Mouse (Mus musculus) heart, embryonic 13.5 days (tissue): ENCODE results near the gene March6. TPM values are rescaled to one million over a fixed set of nuclear protein-coding genes. Genes with fewer than 3 reads are reported as not detected.

Experiments
- ATAC-seq: fragments of 200-750 bp; cut with Nextera tagmentation; 2 replicates; pipeline ENCODE4 v1.8.0; 2017; ENCODE audit warnings: moderate TSS enrichment; ENCODE audit not compliant: insufficient number of reproducible peaks, low FRiP score, low TSS enrichment; ENCODE audit errors: extremely low read depth
- H3K27ac ChIP-seq: fragments of 300-500 bp; sonication (generic); replicated peaks from 2 replicates; pipeline ENCODE4 v1.5.1; 2015; ENCODE audit warnings: moderate library complexity, mild to moderate bottlenecking, inconsistent platforms
- H3K27me3 ChIP-seq: fragments of 300-500 bp; sonication (generic); replicated peaks from 2 replicates; pipeline ENCODE4 v1.6.1; 2015; ENCODE audit warnings: mild to moderate bottlenecking, inconsistent platforms
- H3K36me3 ChIP-seq: fragments of 300-500 bp; sonication (generic); 2 replicates; pipeline ENCODE4 v1.6.1; 2015; ENCODE audit warnings: mild to moderate bottlenecking, inconsistent platforms
- H3K4me1 ChIP-seq: fragments of 300-500 bp; sonication (generic); 2 replicates; pipeline ENCODE4 v1.6.1; 2015; ENCODE audit warnings: inconsistent platforms
- H3K4me2 ChIP-seq: fragments of 300-500 bp; sonication (generic); 2 replicates; pipeline ENCODE4 v1.6.1; 2015; ENCODE audit warnings: inconsistent platforms, mild to moderate bottlenecking, moderate library complexity
- H3K4me3 ChIP-seq: fragments of 300-500 bp; sonication (generic); 2 replicates; pipeline ENCODE4 v1.5.1; 2015; ENCODE audit warnings: moderate library complexity, mild to moderate bottlenecking, inconsistent platforms
- H3K9ac ChIP-seq: fragments of 300-500 bp; sonication (generic); 2 replicates; pipeline ENCODE4 v1.6.1; 2015; ENCODE audit warnings: inconsistent platforms, mild to moderate bottlenecking, moderate library complexity
- H3K9me3 ChIP-seq: fragments of 300-500 bp; sonication (generic); 2 replicates; pipeline ENCODE4 v1.6.1; 2016; ENCODE audit warnings: inconsistent platforms
- WGBS: fragments of 180-500 bp; shearing (Covaris S2); methylation state at CpG from one replicate; pipeline ENCODE4 v1.1.7; 2015; ENCODE audit warnings: mixed read lengths; 5-methylcytosine and 5-hydroxymethylcytosine counted together
- polyA plus RNA-seq: library from polyadenylated mRNA; unstranded; fragments of >200 nt; fragmentation: Nextera tagmentation; extraction: Ambion mirVana; gene quantifications from 2 replicates; pipeline ENCODE4 v1.2.1, GENCODE M21; 2015

Gene March6
- polyA plus RNA-seq, 1 experiment from 2014 or later: 23.9 TPM

- 42% methylated on average over 19 of the region's 19 CpGs for WGBS
- Histone ChIP-seq H3K9ac (peak overlapping the region; percentile 61; the same call in 1 of the 2 replicates), H3K36me3 (no peaks in the 10 kb centered on the region), H3K27ac (0 out of 2 replicates have a peak overlapping the region, but pooled peaks have one; percentile 48), H3K27me3 (no peaks in the 10 kb centered on the region), H3K9me3 (0 out of 2 replicates have a peak, but pooled peaks cover 4% of the 10 kb centered on the region), H3K4me1 (peaks cover 29% of the 10 kb centered on the region), H3K4me2 (peak overlapping the region; percentile 56), H3K4me3 (peak overlapping the region; percentile 14; the same call in 1 of the 2 replicates)
- ATAC-seq: no peak
Observed at GRCm38 (mm10) chr15:31563577-31564546, 33.0 kb upstream of the March6 start.

GRCm38 (mm10) chr15:31562847-31563246 lies 32.0 kb upstream of the March6 start:
- Histone ChIP-seq H3K9me3 (0 out of 2 replicates have a peak, but pooled peaks cover 4% of the 10 kb centered on the region), H3K4me2 (no peak overlapping the region), H3K36me3 (no peaks in the 10 kb centered on the region), H3K9ac (no peak overlapping the region), H3K4me3 (no peak overlapping the region), H3K4me1 (peaks cover 19% of the 10 kb centered on the region), H3K27ac (no peak overlapping the region), H3K27me3 (no peaks in the 10 kb centered on the region)
- no peak for ATAC-seq
- WGBS: 23% methylated on average over 8 of the region's 8 CpGs

GRCm38 (mm10) chr15:31561976-31562375 lies 31.1 kb upstream of the March6 start:
- H3K4me2 ChIP-seq: no peak overlapping the region
- 95% methylated on average over 4 of the region's 4 CpGs for WGBS
- no peak for ATAC-seq
- H3K4me1 ChIP-seq: peaks cover 18% of the 10 kb centered on the region
- no peak overlapping the region for H3K9ac ChIP-seq
- H3K36me3 ChIP-seq: no peaks in the 10 kb centered on the region
- 0 out of 2 replicates have a peak, but pooled peaks cover 4% of the 10 kb centered on the region for H3K9me3 ChIP-seq
- H3K27ac ChIP-seq: no peak overlapping the region
- H3K4me3 ChIP-seq: no peak overlapping the region
- H3K27me3 ChIP-seq: no peaks in the 10 kb centered on the region

GRCm38 (mm10) chr15:31561390-31561789 lies 30.5 kb upstream of the March6 start:
- H3K27ac ChIP-seq: no peak overlapping the region
- no peak overlapping the region for H3K4me3 ChIP-seq
- ATAC-seq: no peak
- H3K9ac ChIP-seq: no peak overlapping the region
- no peaks in the 10 kb centered on the region for H3K36me3 ChIP-seq
- 0 out of 2 replicates have a peak, but pooled peaks cover 4% of the 10 kb centered on the region for H3K9me3 ChIP-seq
- WGBS: 80% methylated on average over 6 of the region's 6 CpGs
- H3K27me3 ChIP-seq: no peaks in the 10 kb centered on the region
- H3K4me2 ChIP-seq: no peak overlapping the region
- H3K4me1 ChIP-seq: peaks cover 18% of the 10 kb centered on the region

- no peak overlapping the region for H3K9ac ChIP-seq
- no peak overlapping the region for H3K4me2 ChIP-seq
- no peaks in the 10 kb centered on the region for H3K36me3 ChIP-seq
- no peaks in the 10 kb centered on the region for H3K4me1 ChIP-seq
- 80% methylated on average over 2 of the region's 2 CpGs for WGBS
- H3K27ac ChIP-seq: no peak overlapping the region
- H3K4me3 ChIP-seq: no peak overlapping the region
- H3K27me3 ChIP-seq: no peaks in the 10 kb centered on the region
- 0 out of 2 replicates have a peak, but pooled peaks cover 3% of the 10 kb centered on the region for H3K9me3 ChIP-seq
- ATAC-seq: no peak
Observed at GRCm38 (mm10) chr15:31554855-31555254, 24.0 kb upstream of the March6 start.

- H3K4me1 ChIP-seq: peaks cover 4% of the 10 kb centered on the region
- no peak for ATAC-seq
- H3K4me2 ChIP-seq: no peak overlapping the region
- no peak overlapping the region for H3K9ac ChIP-seq
- H3K4me3 ChIP-seq: no peak overlapping the region
- H3K9me3 ChIP-seq: no peaks in the 10 kb centered on the region
- no peak overlapping the region for H3K27ac ChIP-seq
- H3K36me3 ChIP-seq: no peaks in the 10 kb centered on the region
- 76% methylated on average over 4 of the region's 4 CpGs for WGBS
- H3K27me3 ChIP-seq: no peaks in the 10 kb centered on the region
Observed at GRCm38 (mm10) chr15:31550381-31550780, 19.5 kb upstream of the March6 start.

GRCm38 (mm10) chr15:31547421-31547820 lies 16.6 kb upstream of the March6 start:
- Histone ChIP-seq H3K9ac (no peak overlapping the region), H3K36me3 (no peaks in the 10 kb centered on the region), H3K9me3 (no peaks in the 10 kb centered on the region), H3K27me3 (no peaks in the 10 kb centered on the region), H3K4me2 (no peak overlapping the region), H3K4me3 (no peak overlapping the region), H3K4me1 (peaks cover 32% of the 10 kb centered on the region), H3K27ac (no peak overlapping the region)
- no peak for ATAC-seq
- WGBS: 67% methylated on average over 5 of the region's 5 CpGs

GRCm38 (mm10) chr15:31546291-31546690 lies 15.4 kb upstream of the March6 start:
- Histone ChIP-seq H3K4me2 (no peak overlapping the region), H3K4me3 (no peak overlapping the region), H3K27ac (no peak overlapping the region), H3K27me3 (no peaks in the 10 kb centered on the region), H3K9me3 (no peaks in the 10 kb centered on the region), H3K9ac (no peak overlapping the region), H3K4me1 (peaks cover 41% of the 10 kb centered on the region), H3K36me3 (no peaks in the 10 kb centered on the region)
- no peak for ATAC-seq
- 81% methylated on average over 6 of the region's 6 CpGs for WGBS

GRCm38 (mm10) chr15:31545058-31545457 lies 14.2 kb upstream of the March6 start:
- Histone ChIP-seq H3K27ac (peak overlapping the region; percentile 36; the same call in 1 of the 2 replicates), H3K9me3 (no peaks in the 10 kb centered on the region), H3K27me3 (no peaks in the 10 kb centered on the region), H3K4me1 (peaks cover 48% of the 10 kb centered on the region), H3K4me2 (no peak overlapping the region), H3K36me3 (no peaks in the 10 kb centered on the region), H3K9ac (no peak overlapping the region), H3K4me3 (no peak overlapping the region)
- whole genome bisulfite sequencing: 26% methylated on average over 1 of the region's 1 CpGs
- no peak for ATAC-seq

- Histone ChIP-seq H3K4me1 (peaks cover 58% of the 10 kb centered on the region), H3K27ac (peak overlapping the region; percentile 69; the same call in 1 of the 2 replicates), H3K4me2 (peak overlapping the region; percentile 36), H3K27me3 (no peaks in the 10 kb centered on the region), H3K9me3 (no peaks in the 10 kb centered on the region), H3K9ac (no peak overlapping the region), H3K36me3 (no peaks in the 10 kb centered on the region), H3K4me3 (no peak overlapping the region)
- 0 out of 2 replicates have a peak, but pooled peaks have one; percentile 19 for ATAC-seq
- WGBS: 6% methylated on average over 3 of the region's 3 CpGs
Observed at GRCm38 (mm10) chr15:31543246-31543645, 12.4 kb upstream of the March6 start.

- Histone ChIP-seq H3K9ac (peak overlapping the region; percentile 65), H3K27ac (peak overlapping the region; percentile 69), H3K36me3 (no peaks in the 10 kb centered on the region), H3K4me2 (peak overlapping the region; percentile 36), H3K9me3 (no peaks in the 10 kb centered on the region), H3K27me3 (no peaks in the 10 kb centered on the region), H3K4me1 (peaks cover 58% of the 10 kb centered on the region), H3K4me3 (no peak overlapping the region)
- no peak for ATAC-seq
- WGBS: 15% methylated on average over 10 of the region's 10 CpGs
Observed at GRCm38 (mm10) chr15:31542013-31542958, 11.4 kb upstream of the March6 start.
